Mouse (Mus musculus) erythroblast, embryonic 14.5 days (primary cell): ENCODE results near the gene Tfpi.

ENCODE experiments used
- GATA1 ChIP-seq: IDR thresholded peaks from 2 replicates; pipeline ENCODE4 v1.6.1; 2012; ENCODE audit warnings: low read length, inconsistent platforms, mixed read lengths
- TAL1 ChIP-seq: IDR thresholded peaks from 3 replicates; pipeline ENCODE4 v1.6.1; 2012; ENCODE audit warnings: low read length, inconsistent platforms, mixed read lengths

DNA sequence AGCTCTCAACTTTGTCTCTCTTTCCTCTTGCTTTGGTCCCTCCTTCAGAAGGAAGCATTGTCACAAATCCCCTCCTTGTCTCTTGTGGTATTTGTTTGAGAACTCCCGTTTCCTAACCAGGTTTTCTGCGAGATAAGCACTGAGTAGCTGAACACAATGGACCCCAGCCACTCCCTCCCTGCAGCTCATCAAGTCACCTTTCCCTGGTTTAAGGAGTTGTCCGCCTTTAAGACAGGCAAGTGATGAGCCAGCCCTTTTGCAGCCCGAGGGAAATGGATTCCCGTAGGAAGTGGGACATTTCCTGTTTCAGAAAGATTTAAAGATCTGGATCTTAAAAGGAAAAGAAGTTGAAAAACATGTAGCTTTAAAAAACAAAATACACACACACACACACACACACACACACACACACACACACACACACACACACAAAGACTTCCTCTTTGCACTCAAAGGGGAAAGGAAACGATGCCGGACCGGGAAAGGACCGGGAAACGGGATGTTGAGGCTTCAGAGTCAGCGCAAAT lies 16.9 kb downstream of the Tfpi start:
- TF ChIP-seq GATA1, result no peak
- no peak for TF ChIP-seq TAL1
